Mouse (Mus musculus): ENCODE measurements around the gene March6. TPM values are rescaled to one million over a fixed set of nuclear protein-coding genes. Genes with fewer than 3 reads are reported as not detected.

March6 gene
- polyA plus RNA-seq, 1 experiment from 2014 or later = 15.4 TPM

DNA sequence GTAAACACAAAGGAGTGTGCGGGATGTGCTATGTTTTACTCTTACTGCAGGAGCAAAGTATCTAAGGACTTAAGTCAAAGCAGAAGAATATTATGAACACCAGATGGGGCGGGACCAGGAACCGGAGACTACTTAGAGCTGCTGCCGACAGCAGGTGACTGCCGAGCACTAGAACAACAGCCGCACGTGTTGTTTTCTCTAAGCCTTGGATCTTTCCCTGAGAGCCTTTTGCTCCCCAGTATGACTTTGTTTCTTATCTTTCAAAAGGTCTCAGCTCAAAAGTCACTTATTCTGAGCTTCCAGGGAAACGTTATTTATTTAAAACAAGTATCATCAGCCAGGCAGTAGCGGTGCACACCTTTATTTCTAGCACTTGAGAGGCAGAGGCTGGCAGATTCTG lies 36.0 kb downstream of the March6 start:
- Histone ChIP-seq H3K27me3 (replicated peaks; ENCODE audit: control insufficient read depth, insufficient read depth, low read length) (no peaks in the 10 kb centered on the region), H3K36me3 (ENCODE audit: control insufficient read depth, insufficient read depth) (peaks cover 52% of the 10 kb centered on the region), H3K9me3 (ENCODE audit: control insufficient read depth) (no peaks in the 10 kb centered on the region), H3K4me2 (replicated peaks; ENCODE audit: low read depth) (no peak overlapping the region), H3K27ac (ENCODE audit: low read depth, low read length) (no peak overlapping the region), H3K9ac (ENCODE audit: low read depth, low read length) (no peak overlapping the region), H3K4me3 (ENCODE audit: low read depth, low read length) (no peak overlapping the region), H3K4me1 (replicated peaks; ENCODE audit: control insufficient read depth, insufficient read depth, low read length) (no peaks in the 10 kb centered on the region)
- no peak for ATAC-seq
- no peak for TF ChIP-seq CTCF (IDR thresholded peaks at IDR 0.05; ENCODE audit: low read depth)
- WGBS = 88% methylated on average over 9 of the region's 9 CpGs

DNA sequence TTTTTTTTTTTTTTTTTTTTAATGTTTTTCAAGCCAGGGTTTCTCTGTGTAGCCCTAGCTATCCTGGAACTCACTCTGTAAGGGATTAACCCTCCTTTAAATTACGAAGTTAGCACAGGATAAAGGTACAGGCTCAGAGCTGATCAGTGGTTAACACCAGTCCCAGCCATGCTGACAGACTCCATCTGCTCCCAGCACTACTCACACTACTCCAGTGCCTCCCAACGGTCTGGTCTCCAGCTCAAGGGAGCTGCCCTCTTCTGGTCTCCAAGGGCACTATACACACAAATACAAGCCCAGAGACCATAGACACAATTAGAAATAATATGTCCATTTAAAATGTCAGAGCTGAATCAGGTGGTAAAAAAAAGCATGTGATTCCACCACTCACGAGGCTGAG lies 36.5 kb downstream of the March6 start:
- H3K4me1 ChIP-seq (replicated peaks; ENCODE audit: control insufficient read depth, insufficient read depth, low read length) = no peaks in the 10 kb centered on the region
- no peak overlapping the region for H3K27ac ChIP-seq (ENCODE audit: low read depth, low read length)
- TF ChIP-seq CTCF (IDR thresholded peaks at IDR 0.05; ENCODE audit: low read depth) = no peak
- WGBS = 75% methylated on average over 3 of the region's 3 CpGs
- H3K4me3 ChIP-seq (ENCODE audit: low read depth, low read length) = no peak overlapping the region
- H3K36me3 ChIP-seq (ENCODE audit: control insufficient read depth, insufficient read depth) = peaks cover 52% of the 10 kb centered on the region
- H3K4me2 ChIP-seq (replicated peaks; ENCODE audit: low read depth) = no peak overlapping the region
- H3K9me3 ChIP-seq (ENCODE audit: control insufficient read depth) = no peaks in the 10 kb centered on the region
- H3K27me3 ChIP-seq (replicated peaks; ENCODE audit: control insufficient read depth, insufficient read depth, low read length) = no peaks in the 10 kb centered on the region
- H3K9ac ChIP-seq (ENCODE audit: low read depth, low read length) = no peak overlapping the region
- no peak for ATAC-seq

DNA sequence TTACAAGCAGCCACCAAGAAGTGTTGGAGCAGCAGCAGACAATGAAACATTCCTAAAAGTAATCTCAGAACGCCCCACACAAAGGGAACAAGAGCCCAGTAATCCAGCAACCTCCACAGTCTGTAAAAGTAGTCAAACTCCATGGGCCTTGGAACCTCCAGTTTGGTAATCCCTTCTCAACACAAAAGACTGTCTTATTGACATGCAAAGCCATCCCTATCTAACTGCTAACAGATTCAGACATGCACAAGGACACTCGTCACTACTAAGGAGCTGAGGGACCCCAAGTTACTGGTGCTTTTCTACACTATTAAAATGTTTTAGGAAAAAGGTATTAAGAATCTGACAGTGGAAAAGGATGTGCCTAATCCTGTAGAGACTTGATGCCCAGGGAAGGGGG lies 43.4 kb downstream of the March6 start:
- WGBS = 94% methylated on average over 2 of the region's 2 CpGs

DNA sequence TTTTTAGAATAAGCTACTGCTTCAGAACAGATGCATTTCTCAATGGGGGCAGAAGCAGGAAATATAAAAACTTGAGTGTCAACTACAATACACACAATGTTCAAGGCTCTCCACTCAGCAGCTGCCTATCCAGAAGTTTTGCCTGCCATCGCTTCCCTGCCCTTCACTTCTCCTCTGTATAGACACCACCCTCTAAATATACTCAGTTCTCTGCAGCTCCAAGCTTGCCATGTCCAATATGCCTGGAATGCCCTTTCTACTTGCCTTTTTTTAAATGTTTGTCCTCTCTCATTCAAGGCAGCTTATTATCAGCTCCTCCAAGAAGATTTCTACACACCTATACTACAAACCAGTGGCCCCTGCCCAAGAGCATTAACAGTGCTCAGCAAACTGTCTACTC lies 54.2 kb downstream of the March6 start:
- H3K9me3 ChIP-seq (ENCODE audit: control insufficient read depth) = no peaks in the 10 kb centered on the region
- no peaks in the 10 kb centered on the region for H3K27me3 ChIP-seq (replicated peaks; ENCODE audit: control insufficient read depth, insufficient read depth, low read length)
- no peak overlapping the region for H3K9ac ChIP-seq (ENCODE audit: low read depth, low read length)
- no peak for ATAC-seq
- H3K4me1 ChIP-seq (replicated peaks; ENCODE audit: control insufficient read depth, insufficient read depth, low read length) = no peaks in the 10 kb centered on the region
- H3K27ac ChIP-seq (ENCODE audit: low read depth, low read length) = no peak overlapping the region
- TF ChIP-seq CTCF (IDR thresholded peaks at IDR 0.05; ENCODE audit: low read depth) = no peak
- H3K4me2 ChIP-seq (replicated peaks; ENCODE audit: low read depth) = no peak overlapping the region
- peaks cover 50% of the 10 kb centered on the region for H3K36me3 ChIP-seq (ENCODE audit: control insufficient read depth, insufficient read depth)
- 84% methylated on average over 1 of the region's 1 CpGs for WGBS
- no peak overlapping the region for H3K4me3 ChIP-seq (ENCODE audit: low read depth, low read length)

More for the DNA sequence above, 43.4 kb downstream of the March6 start:
- Histone ChIP-seq H3K9ac (ENCODE audit: low read depth, low read length) (no peak overlapping the region), H3K4me3 (ENCODE audit: low read depth, low read length) (no peak overlapping the region), H3K9me3 (ENCODE audit: control insufficient read depth) (no peaks in the 10 kb centered on the region), H3K4me2 (replicated peaks; ENCODE audit: low read depth) (no peak overlapping the region), H3K27me3 (replicated peaks; ENCODE audit: control insufficient read depth, insufficient read depth, low read length) (no peaks in the 10 kb centered on the region), H3K27ac (ENCODE audit: low read depth, low read length) (no peak overlapping the region), H3K4me1 (replicated peaks; ENCODE audit: control insufficient read depth, insufficient read depth, low read length) (no peaks in the 10 kb centered on the region), H3K36me3 (ENCODE audit: control insufficient read depth, insufficient read depth) (peaks cover 33% of the 10 kb centered on the region)
- no peak for ATAC-seq
- no peak for TF ChIP-seq CTCF (IDR thresholded peaks at IDR 0.05; ENCODE audit: low read depth)

DNA sequence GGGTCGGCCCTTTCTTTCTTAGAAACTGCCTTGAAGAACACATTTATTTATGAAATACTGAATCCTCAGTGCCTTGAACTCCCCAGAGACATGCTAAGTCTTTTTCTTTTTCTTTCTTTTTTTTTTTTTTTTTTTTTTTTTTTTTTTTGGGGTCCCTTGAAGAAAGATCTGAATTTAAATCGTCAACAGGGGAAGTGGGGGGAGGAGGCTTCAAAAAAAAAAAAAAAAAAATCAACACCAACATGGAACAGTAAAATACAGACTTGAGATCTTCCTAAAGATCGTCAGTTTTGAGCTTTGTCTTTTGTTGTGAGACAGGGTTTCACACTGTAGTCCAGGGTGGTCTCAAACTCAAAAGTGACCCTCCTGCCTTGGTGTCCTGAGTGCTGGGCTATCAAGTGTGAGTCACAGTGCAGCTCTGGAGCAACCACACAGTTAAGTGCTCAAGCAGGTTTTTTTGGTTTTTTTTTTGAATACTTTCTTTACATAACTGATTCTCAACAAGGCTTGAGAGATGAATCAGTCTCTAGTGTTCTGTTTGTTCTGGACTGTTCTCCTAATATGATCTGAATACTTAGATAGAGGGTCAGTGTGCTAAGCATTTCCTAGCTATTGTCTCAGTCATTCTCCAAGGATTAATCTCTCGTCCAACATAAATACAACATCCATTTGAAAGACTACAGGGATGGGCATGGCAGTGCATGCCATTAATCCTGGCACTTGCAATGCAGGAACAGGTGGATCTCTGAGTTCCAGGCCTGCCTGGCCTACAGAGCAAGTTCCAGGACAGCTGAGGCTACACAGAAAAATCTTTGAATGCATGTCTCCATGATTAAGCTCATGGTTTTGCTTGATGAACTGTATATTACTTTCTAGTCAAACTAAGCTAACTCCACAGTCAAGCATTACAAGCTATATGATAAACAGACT lies 57.9 kb downstream of the March6 start:
- Histone ChIP-seq H3K36me3 (ENCODE audit: control insufficient read depth, insufficient read depth) (peaks cover 35% of the 10 kb centered on the region), H3K4me3 (ENCODE audit: low read depth, low read length) (no peak overlapping the region), H3K9me3 (ENCODE audit: control insufficient read depth) (no peaks in the 10 kb centered on the region), H3K27me3 (replicated peaks; ENCODE audit: control insufficient read depth, insufficient read depth, low read length) (no peaks in the 10 kb centered on the region), H3K4me1 (replicated peaks; ENCODE audit: control insufficient read depth, insufficient read depth, low read length) (no peaks in the 10 kb centered on the region), H3K27ac (ENCODE audit: low read depth, low read length) (no peak overlapping the region), H3K9ac (ENCODE audit: low read depth, low read length) (no peak overlapping the region), H3K4me2 (replicated peaks; ENCODE audit: low read depth) (no peak overlapping the region)
- WGBS = 69% methylated on average over 4 of the region's 4 CpGs
- no peak for TF ChIP-seq CTCF (IDR thresholded peaks at IDR 0.05; ENCODE audit: low read depth)
- no peak for ATAC-seq

DNA sequence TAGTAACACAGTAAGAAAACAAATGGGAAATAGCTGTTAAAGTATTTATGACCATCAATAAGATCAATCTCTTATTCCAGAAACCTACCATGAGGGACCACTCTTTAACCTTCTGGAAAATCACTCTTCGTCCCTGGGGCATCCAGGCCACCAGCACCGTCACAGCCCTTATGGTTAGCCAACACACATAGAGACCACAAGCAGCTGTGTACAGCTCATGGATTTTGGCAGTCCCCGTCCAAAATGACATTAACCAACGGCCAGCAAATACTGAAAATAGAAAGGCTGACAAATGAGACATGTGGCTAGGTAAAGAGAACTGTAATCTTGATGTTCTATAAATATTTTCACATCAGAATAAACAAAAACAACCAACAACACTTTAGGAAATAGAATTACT lies 59.3 kb downstream of the March6 start:
- Histone ChIP-seq H3K27me3 (replicated peaks; ENCODE audit: control insufficient read depth, insufficient read depth, low read length) (no peaks in the 10 kb centered on the region), H3K9ac (ENCODE audit: low read depth, low read length) (no peak overlapping the region), H3K4me2 (replicated peaks; ENCODE audit: low read depth) (no peak overlapping the region), H3K27ac (ENCODE audit: low read depth, low read length) (no peak overlapping the region), H3K36me3 (ENCODE audit: control insufficient read depth, insufficient read depth) (peaks cover 34% of the 10 kb centered on the region), H3K9me3 (ENCODE audit: control insufficient read depth) (no peaks in the 10 kb centered on the region), H3K4me1 (replicated peaks; ENCODE audit: control insufficient read depth, insufficient read depth, low read length) (no peaks in the 10 kb centered on the region), H3K4me3 (ENCODE audit: low read depth, low read length) (no peak overlapping the region)
- no peak for ATAC-seq
- WGBS = 92% methylated on average over 4 of the region's 4 CpGs
- no peak for TF ChIP-seq CTCF (IDR thresholded peaks at IDR 0.05; ENCODE audit: low read depth)

Measured in intestine, postnatal 0 days (tissue).